Mouse (Mus musculus) heart, postnatal 10 days (tissue): ENCODE measurements around the gene Trafd1. TPM values are rescaled to one million over a fixed set of nuclear protein-coding genes. Genes with fewer than 3 reads are reported as not detected.
A peak's percentile ranks its signal among the peaks of the same experiment; 100 is the strongest.

Source experiments
- DNase-seq, 2 experiments: peaks; one replicate each; pipeline ENCODE4 v3.0.0; 2021
- intact Hi-C: fragments of 180-260 bp; cut with DNase I; formaldehyde crosslinking; loops from one replicate; pipeline ENCODE4 v1.15.1; 2025
- total RNA-seq, 2 experiments: library from RNA; stranded (reverse); gene quantifications; 2 replicates each; pipeline ENCODE4 v1.2.3; 2021

The Trafd1 gene
- 10 to 100 TPM; 59.0 to 59.5 TPM for total RNA-seq

DNA sequence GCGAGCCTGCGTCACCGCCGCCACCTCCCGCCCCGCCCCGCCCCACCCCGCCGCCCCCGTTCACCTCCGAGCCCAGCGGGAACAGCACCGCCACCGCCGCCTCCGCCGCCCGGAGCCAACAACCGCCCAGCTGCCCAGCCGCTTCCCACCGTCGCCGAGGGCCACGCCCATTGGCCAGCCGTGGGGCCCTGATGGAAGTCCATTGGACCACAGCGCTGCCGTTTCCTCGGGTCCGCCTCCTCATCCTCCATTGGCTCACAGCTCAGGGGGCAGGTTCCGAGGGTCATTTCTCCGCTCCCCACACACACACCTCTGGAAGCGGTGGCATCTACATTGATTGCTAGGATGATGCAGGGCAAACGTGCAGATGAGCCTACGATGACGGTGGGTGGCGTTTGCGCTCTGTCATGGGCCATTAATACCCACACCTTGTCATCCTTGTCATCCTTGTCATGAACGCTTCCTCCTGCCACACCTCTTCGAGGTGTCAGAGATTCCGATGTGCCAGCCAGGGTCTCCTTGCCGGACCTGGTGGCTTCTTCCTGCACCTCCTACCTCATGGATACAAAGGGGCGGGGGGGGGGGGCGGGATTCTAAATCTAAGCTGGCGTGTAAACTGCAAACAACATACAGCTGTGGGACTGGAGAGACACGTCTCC is at the start of gene Trafd1:
Gene Trafd1 (minus strand): TSS at position 172 of the 659 bp plus-strand sequence.
- intact Hi-C loops, result no loop called here
- DNase-seq, result peak; percentile 96 to 97

DNA sequence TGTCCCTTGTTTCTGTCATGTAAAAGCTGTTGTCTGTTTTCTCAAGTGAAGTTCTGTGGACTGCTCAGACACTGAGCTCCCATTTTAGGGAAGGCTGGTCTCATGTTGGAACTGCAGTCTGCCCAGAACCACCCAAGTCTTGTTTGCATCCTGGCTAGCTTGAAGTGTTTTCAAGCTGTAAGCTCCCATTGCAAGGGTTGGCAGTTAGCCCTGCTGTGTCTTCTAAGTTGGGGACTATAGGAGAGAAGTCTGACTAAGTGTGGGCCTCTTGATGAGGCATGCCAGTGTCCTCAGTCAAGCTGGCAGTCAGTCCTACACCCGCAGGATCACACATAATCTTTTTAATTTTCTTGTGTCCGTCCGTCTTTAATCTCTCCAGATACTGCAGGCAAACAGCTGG is 43.5 kb upstream of the Trafd1 start:
- DNase-seq, result no peak
- intact Hi-C loops, result no loop called here

DNA sequence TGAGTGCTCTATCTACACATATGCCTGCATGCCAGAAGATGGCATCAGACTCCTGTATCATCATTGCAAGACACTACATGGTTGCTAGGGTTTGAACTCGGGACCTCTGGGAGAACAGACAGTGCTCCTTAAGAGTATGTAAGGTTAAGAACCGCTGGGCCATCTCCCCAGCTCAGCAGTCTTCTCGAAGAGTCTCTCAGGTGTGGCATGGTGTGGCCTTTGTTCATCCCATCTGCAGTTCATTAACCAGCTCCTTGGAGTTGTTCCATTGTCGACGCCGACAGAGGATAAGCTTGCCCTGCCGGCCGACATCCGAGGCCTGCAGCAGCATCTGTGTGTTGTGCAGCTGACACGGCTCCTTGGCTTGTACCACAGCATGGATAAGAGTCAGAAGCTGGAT is 37.9 kb upstream of the Trafd1 start:
- intact Hi-C loops, result no loop called here

DNA sequence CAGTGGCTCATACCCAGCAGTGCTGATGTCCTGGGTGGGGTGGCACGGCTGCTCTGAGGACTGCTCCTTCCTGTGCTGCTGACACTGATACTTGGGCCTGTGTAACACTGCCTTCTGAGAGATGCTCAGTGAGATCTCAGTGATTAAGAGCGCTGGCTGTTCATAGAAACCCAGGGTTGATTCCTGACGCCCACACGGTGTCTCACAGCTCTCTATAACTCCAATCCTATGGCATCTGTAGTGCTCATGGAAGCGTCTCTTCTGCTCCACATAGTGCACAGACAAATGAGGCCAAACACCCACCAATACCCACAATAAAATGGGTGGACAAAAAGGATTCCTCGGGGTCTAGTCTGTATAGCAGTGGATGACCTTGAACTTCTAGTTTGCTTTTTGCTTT is 37.4 kb upstream of the Trafd1 start:
- intact Hi-C loops, result no loop called here
- DNase-seq, result no peak

More for the DNA sequence above, 37.9 kb upstream of the Trafd1 start:
- no peak for DNase-seq

DNA sequence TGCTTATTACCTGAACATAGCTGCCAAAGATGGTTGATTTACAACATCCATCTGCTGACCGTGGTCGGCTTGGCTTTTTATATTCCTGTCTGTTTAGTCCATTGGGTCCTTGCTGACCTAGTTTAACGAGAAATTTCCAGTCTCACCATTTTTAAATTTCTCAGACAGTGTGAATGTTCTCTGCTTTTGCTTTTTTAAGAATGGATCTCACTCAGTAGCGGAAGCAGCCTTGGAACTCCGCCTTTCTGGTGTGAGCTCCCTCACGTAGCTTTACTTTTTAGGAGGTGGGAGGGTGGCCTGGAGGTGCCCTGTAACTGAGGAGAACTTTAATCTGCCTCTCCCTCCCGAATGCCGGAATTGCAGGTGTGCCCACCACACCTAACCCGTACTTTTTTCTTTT is 35.3 kb upstream of the Trafd1 start:
- DNase-seq, result no peak
- intact Hi-C loops, result no loop called here

DNA sequence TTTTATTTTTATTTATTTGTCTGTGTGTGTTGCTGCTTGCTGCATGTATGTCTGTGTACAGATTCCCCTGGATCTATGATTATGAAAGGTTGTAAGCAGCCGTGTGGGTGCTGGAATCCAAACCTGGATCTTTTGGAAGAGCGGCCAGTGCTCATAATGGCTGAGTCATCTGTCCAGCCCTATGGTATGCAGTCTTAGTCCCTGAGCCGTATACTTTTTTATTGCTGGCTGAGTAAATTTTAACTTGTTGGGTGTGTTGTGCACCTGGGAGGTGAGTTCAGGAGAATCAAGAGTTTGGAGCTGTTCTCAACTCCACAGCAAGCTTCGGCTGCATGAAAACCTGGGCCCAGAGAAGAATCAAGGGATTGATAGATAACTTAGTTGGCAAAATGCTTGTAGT is 25.5 kb upstream of the Trafd1 start:
- intact Hi-C loops, result no loop called here
- no peak for DNase-seq

DNA sequence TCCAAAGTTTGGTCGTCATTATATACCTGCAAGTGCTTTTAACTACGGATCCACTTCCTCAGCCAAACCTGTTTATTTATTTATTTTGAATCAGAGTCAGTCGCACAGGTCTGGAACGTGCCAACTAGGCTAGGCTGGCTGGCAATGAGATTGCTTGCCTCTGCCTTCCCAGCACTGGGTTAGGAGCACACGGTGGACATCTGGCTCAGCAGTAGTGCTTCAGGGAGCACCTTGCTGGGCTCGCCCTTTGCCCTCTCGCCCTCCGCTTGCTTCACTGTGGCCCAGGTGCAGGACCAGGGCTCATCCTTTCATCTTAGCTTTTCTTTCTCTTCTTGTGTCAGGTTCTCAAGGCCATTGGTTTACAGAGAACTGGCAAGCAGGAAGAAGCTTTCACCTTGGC is 22.4 kb upstream of the Trafd1 start:
- intact Hi-C loops, result no loop called here
- DNase-seq, result no peak

DNA sequence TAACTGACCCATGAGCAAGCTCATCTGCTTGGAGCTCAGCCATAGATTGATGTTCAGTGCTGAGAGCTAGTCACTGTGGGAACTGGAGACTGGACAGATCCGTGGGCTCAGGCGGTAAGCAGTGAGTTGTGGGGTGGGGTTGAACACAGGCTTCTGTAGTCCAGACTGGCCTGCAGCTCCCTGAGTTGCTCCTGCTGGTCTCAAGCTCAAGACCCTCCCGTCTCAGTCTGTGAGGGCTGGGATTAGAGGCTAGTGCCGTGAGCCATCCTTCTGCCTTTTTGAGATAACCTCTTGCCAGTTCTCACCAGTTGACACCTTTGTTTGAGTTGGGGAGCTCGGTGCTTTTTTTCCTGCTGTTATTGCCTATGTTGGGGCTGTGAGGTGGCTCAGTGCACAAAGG is 15.4 kb upstream of the Trafd1 start:
- DNase-seq, result no peak
- intact Hi-C loops, result no loop called here

DNA sequence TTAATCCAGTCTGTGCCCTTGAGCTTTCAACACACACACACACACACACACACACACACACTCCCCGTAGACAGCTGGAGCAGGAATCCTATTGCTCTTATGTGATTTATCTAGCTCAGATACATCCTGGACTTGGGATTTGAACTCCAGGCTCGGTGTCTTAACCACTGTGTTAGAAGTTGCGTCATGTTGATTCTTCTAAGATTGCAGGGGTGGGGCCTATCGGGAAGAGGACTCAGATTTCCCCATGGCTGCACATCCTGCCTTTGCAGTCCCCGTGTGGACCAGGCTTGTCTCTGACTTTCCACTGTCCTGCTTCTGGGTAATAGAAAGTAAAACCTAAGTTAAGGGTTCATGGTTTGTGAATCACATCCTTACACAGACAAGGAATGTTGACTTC is 14.6 kb upstream of the Trafd1 start:
- DNase-seq, result no peak
- intact Hi-C loops, result no loop called here

DNA sequence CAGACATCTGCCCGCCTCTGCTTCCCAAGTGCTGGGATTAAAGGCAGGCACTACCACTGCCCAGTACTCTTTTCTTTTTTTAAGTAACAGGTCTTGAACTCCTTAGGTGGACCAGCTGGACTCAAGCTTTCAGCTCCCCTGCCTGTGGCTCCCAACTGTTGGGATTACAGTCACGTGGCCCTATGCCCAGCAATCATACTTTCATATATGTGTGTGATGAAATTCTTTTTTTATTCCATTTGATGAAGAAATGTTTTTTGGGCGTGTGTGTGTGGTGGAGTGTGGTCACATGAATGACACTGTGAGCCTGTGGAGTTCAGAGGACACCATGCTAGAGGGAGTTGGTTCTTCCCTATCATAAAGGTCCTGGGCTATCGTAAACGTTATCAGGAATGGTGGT is 14.1 kb upstream of the Trafd1 start:
- no peak for DNase-seq
- intact Hi-C loops, result loop anchor here (5.0 kb wide), 1 partner anchor 78 kb away; no protein-coding TSS in a partner anchor

DNA sequence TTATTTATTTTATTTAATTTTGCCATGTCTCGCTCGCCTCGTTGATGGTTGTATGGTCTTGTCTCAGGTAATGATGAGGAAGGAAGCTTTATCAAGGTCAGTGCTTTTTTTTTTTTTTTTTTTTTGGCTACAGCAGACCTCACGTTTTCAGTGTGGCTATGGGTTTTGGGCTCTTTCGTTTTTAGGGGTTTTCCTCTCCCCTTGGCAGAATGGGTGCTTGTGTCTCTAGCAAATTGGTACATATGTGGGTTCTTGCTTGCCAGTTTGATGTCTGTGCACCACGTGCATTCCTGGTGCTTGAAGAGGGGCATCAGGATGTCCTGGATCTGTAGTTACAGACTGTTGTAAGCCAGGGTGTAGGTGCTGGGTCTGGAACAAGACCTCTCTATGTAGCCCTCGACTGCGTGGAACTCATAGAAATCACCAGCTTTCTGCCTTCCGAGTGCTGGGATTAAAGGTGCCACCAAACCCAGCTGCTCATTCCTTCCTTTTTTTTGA is 13.6 kb upstream of the Trafd1 start:
- DNase-seq, result no peak
- intact Hi-C loops, result loop anchor here (5.0 kb wide), 1 partner anchor 78 kb away; no protein-coding TSS in a partner anchor

DNA sequence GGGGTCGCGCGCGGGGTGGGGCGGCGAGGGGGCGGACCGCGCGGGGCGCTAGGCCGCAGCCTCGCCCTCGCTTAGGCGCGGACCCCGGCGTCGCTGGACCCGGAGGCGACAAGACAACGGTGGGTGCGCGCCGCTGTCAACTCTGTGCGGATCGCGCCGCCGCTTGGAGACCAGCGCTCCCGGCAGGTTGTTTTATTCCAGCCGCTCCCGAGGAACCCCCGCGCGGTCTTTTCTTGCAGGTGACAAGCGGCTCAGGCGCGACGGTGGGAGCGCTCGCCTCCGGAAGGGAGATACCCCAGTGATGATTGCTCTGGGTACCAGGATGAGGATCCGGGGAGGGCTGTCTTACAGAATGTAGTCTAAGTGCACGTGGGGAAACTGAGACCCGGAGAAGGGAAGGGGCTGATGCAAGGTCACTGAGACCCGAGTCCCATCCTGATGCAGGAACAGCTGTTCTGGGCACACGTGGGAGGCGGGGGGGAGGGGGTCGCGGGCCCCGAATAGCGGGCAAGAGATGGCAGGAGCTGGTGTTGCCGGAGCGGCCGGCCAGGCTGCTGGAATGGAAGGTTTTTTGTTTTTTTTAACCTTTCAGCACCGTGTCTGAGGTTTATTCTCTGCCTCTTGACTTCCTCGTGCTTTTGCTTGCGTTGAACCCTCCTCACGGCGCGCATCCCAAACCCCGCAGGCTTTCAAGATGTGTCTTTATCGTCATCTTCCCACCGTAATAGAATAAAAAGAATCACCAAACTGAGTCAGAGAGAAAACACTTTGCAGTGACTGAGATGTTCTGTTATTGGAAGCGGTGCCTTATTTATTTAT is 12.9 kb upstream of the Trafd1 start:
- intact Hi-C loops, result loop anchor here (5.0 kb wide), 1 partner anchor 79 kb away; no protein-coding TSS in a partner anchor
- no peak for DNase-seq

DNA sequence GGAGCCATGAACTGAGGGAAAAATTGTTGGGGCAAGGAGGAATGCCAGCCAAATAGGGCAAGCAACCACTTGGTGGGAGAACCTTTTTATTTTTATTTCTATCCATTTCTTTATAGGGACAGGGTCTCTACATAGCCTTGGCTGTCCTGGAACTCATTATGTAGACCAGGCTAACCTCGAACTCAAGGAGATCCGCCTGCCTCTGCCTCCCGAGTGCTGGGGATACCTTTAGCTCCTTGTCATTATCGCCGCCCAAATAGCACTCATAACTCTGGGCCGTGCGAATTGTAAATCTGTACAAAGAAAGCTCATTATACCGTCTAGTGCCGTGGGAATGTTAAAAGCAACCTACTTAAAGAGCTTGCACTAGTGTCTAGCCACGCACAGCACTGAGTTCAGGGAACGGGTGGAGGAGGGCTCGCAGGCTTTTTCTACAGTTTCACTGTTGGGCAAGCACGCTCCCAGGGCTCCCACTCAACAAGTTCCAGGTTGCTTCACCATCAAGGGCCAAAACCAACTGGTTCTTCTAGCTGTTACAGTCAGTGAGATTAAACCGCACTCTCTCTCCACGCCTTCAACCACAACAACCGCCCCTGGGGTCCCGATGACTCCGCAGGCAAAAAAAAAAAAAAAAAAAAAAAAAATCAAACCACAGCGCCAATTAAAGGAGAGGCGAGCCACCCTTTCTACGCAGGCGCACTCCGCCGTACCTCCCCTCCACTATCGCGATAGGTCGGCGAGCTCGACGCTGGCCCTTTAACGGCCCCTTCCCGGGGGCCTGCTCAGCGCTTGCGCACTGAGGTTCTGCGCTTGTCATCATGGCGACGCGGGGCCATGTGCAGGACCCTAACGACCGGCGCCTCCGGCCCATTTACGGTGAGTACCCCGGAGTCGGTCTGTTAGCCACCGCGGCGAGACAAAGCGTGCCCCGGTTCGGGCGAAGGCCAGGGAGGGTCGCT is 12.0 kb upstream of the Trafd1 start, which contains the start of gene Naa25:
Gene Naa25 (plus strand): TSS at position 750 of the 959 bp plus-strand sequence.
- intact Hi-C loops, result loop anchor here (5.0 kb wide), 1 partner anchor 80 kb away; no protein-coding TSS in a partner anchor
- peak; percentile 96 to 97 for DNase-seq

DNA sequence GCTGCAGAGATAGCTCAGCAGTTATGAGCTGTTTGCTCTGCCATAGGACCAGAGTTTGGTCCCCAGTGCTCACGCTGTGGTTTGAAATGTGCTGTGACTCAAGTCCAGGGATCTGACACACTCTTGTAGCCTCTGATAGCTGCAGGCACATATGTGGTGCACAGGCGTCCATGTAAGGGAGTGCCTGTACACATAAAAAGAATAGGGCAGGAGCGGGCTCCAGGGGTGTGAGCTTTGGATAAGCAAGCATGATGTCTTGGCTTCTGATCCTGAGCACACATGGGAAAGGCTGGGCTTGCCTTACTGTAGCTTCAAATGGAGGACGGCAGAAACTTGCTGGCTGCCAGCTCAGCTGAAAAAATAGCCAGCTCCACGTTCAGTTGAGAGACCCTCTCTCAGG is 10.2 kb upstream of the Trafd1 start:
- intact Hi-C loops, result loop anchor here (5.0 kb wide), 1 partner anchor 82 kb away; no protein-coding TSS in a partner anchor
- DNase-seq, result no peak

DNA sequence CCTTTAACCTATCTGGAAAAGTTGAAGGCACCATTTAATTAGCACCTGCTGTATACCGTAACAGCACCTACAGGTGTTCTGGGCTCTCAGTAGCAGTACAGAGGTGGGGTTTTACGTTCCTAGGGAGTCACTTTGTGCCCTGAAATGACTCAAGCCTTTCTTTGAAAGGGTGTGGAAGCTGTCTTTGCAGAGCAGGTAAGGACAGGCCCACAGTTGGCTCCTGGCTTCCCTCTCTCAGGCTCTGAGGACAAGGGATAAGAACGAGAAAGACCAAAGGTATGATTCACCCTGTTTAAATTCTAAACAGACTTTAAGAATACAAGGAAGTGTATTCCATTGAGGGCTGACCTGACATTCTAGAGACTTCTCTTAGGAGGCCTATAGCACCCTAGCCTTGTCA is 8.0 kb upstream of the Trafd1 start:
- no peak for DNase-seq
- intact Hi-C loops, result loop anchor here (5.0 kb wide), 1 partner anchor 176 kb away; no protein-coding TSS in a partner anchor

DNA sequence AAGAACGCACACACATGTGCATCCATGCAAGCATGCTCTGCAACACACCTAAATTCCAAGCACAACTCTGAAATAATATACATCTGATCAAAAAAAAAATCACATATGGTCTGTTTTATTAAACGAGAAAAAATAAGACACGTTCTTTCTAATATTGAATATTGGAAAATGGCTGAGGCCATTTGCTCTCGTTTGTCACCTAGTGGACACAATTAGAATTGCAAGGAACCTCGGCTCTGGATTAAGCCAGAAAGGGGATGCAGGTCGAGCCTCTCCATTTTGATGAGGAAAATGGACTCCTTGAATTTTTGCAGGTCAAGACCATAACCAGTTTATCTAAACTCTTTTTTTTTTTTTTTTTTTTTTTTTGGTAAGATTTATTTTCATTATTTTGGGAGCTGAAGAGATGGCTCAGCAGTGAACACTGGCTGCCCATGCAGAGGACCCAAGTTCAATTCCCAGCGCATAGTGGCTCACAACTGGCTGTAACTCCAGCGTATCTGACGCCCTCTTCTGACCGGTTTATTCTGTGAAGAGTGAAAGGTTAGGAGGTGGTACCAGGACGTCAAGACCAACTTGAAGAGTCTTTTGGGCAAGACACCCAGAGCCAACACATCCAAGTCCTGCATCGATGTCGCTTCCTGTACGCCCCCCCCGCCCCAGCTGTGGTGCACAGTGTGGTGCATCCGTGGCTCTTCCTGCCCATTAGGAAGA is 7.4 kb upstream of the Trafd1 start:
- peak; percentile 49 to 68 for DNase-seq
- intact Hi-C loops, result loop anchor here (5.0 kb wide), 1 partner anchor 176 kb away; no protein-coding TSS in a partner anchor

DNA sequence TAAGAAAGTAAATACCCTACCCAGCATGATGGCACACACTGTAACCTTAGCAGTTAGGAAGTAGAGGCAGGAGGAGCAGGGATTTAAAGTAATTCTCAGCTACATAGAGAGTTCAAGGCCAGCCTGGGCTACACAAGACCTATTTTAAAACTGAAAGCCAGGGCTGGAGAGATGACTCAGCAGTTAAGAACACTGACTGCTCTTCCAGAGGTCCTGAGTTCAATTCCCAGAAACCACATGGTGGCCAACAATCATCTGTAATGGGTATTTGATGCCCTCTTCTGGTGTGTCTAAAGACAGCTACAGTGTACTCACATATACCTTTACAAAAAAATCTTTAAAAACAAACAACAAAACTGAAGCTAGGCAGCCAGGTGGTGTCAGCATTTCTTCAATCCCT is 4.3 kb upstream of the Trafd1 start:
- no peak for DNase-seq
- intact Hi-C loops, result loop anchor here (5.0 kb wide), 1 partner anchor 172 kb away; no protein-coding TSS in a partner anchor

DNA sequence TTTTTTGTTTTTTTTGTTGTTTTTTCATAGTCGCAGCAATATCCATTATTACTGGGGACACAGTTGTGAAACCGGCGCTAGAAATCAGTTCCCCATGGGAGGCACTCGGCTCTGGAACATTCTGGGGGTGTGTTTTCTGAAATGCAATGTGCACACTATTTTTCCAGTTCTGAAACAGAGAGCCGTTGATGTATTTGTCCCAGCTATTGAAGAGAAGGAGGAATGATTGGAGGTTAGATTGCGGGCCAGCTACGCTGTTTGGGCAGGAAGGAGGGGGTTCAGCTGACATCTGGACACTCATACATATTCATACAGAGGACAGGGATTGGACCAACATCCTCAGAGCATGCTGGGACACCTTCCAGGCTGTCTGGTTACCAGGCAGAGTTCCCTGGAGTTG is 3.7 kb upstream of the Trafd1 start:
- intact Hi-C loops, result no loop called here
- DNase-seq, result no peak

DNA sequence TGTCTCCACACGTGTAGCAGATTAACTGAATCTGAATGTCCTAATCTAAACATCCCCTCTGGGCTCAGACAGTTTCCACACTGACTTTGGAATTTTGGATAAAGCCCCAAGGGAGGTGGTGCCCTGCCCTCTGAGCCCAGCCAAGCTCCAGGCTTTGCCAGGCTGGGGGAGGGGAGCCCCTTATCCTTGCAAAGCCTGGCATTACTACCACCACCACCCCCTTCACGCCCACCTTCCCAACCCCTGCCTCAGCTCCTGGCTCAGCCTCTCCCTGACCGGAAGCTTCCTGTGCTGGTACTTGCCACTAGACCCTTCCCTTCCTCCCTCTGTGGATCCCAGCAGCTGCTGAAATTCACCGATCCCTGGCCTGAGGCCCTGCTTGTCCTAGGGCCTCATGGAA is 1.7 kb upstream of the Trafd1 start:
- intact Hi-C loops, result no loop called here
- DNase-seq, result peak; percentile 44 to 68
